Mouse (Mus musculus) cerebellum, adult 2 months (tissue): ENCODE measurements around the gene Lmod3. TPM values are rescaled to one million over a fixed set of nuclear protein-coding genes. Genes with fewer than 3 reads are reported as not detected.
A peak's percentile ranks its signal among the peaks of the same experiment; 100 is the strongest.

Experiments used
- DNase-seq, 2 experiments: peaks; one replicate each; pipeline ENCODE4 v3.0.0; 2021
- H3K27ac ChIP-seq: fragments of 200-500 bp; 2 replicates; pipeline ENCODE4 v1.5.1; 2012; ENCODE audit warnings: low read length, control low read depth, inconsistent platforms; ENCODE audit not compliant: insufficient read depth
- H3K27me3 ChIP-seq: fragments of 200-500 bp; 2 replicates; pipeline ENCODE4 v1.6.1; 2012; ENCODE audit warnings: inconsistent platforms, mild to moderate bottlenecking, low read length, moderate library complexity; ENCODE audit not compliant: control insufficient read depth, insufficient read depth
- H3K4me1 ChIP-seq: fragments of 200-500 bp; 2 replicates; pipeline ENCODE4 v1.6.1; 2011; ENCODE audit warnings: low read length; ENCODE audit not compliant: control insufficient read depth, insufficient read depth
- H3K4me3 ChIP-seq: fragments of 200-500 bp; replicated peaks from 2 replicates; pipeline ENCODE3; 2011; ENCODE audit warnings: mild to moderate bottlenecking, low read depth, low read length, control low read depth; ENCODE audit not compliant: insufficient read depth
- CTCF ChIP-seq: fragments of 200-500 bp; IDR thresholded peaks from 2 replicates; pipeline ENCODE4 v1.5.1; 2011; ENCODE audit warnings: low read depth, mild to moderate bottlenecking, control low read depth, low read length, moderate library complexity, borderline replicate concordance; ENCODE audit not compliant: insufficient read depth
- POLR2A ChIP-seq: fragments of 200-500 bp; IDR thresholded peaks from 2 replicates; pipeline ENCODE4 v1.6.1; 2011; ENCODE audit warnings: low read length, control low read depth, borderline replicate concordance; ENCODE audit not compliant: insufficient read depth
- WGBS: fragments of 180-500 bp; shearing (Covaris S2); methylation state at CpG from one replicate; pipeline ENCODE4 v1.1.7; 2018; 5-methylcytosine and 5-hydroxymethylcytosine counted together
- polyA plus RNA-seq: library from polyadenylated mRNA; depleted of rRNA; stranded (reverse); fragments of >200 nt; gene quantifications from 2 replicates; pipeline ENCODE4 v1.2.3, GENCODE M21; 2012

The Lmod3 gene
- polyA plus RNA-seq, 1 experiment = 0.08 TPM

GRCm38 (mm10) chr6:97222321-97222720 lies 30.2 kb downstream of the Lmod3 start:
- no peak for DNase-seq
- no peak overlapping the region for H3K4me3 ChIP-seq
- H3K27me3 ChIP-seq = no peaks in the 10 kb centered on the region
- peaks cover 15% of the 10 kb centered on the region for H3K4me1 ChIP-seq
- WGBS = 72% methylated on average over 6 of the region's 6 CpGs
- no peak for TF ChIP-seq POLR2A
- TF ChIP-seq CTCF = no peak
- H3K27ac ChIP-seq = no peak overlapping the region

- no peak for TF ChIP-seq POLR2A
- TF ChIP-seq CTCF = no peak
- no peaks in the 10 kb centered on the region for H3K27me3 ChIP-seq
- no peak overlapping the region for H3K27ac ChIP-seq
- no peak overlapping the region for H3K4me3 ChIP-seq
- peaks cover 15% of the 10 kb centered on the region for H3K4me1 ChIP-seq
- DNase-seq = no peak
- WGBS = 40% methylated on average over 15 of the region's 15 CpGs
Observed at GRCm38 (mm10) chr6:97221205-97222025, 31.1 kb downstream of the Lmod3 start.

GRCm38 (mm10) chr6:97220672-97221071 lies 31.9 kb downstream of the Lmod3 start:
- peaks cover 17% of the 10 kb centered on the region for H3K4me1 ChIP-seq
- H3K4me3 ChIP-seq = no peak overlapping the region
- DNase-seq = no peak
- WGBS = 41% methylated on average over 5 of the region's 5 CpGs
- no peaks in the 10 kb centered on the region for H3K27me3 ChIP-seq
- no peak overlapping the region for H3K27ac ChIP-seq
- TF ChIP-seq CTCF (no peak), POLR2A (no peak)

- TF ChIP-seq POLR2A = no peak
- no peak for TF ChIP-seq CTCF
- peaks cover 15% of the 10 kb centered on the region for H3K4me1 ChIP-seq
- no peaks in the 10 kb centered on the region for H3K27me3 ChIP-seq
- no peak for DNase-seq
- WGBS = 20% methylated on average over 4 of the region's 4 CpGs
- no peak overlapping the region for H3K4me3 ChIP-seq
- H3K27ac ChIP-seq = 0 out of 2 replicates have a peak overlapping the region, but pooled peaks have one; percentile 49
Observed at GRCm38 (mm10) chr6:97216154-97216821, 36.3 kb downstream of the Lmod3 start.

GRCm38 (mm10) chr6:97211981-97212380 lies 40.6 kb downstream of the Lmod3 start:
- DNase-seq = peak; percentile 80 to 90
- 2% methylated on average over 12 of the region's 12 CpGs for WGBS
- no peaks in the 10 kb centered on the region for H3K27me3 ChIP-seq
- peak overlapping the region; percentile 63; the same call in 1 of the 2 replicates for H3K27ac ChIP-seq
- no peak for TF ChIP-seq POLR2A
- no peak for TF ChIP-seq CTCF
- H3K4me1 ChIP-seq = peaks cover 15% of the 10 kb centered on the region
- H3K4me3 ChIP-seq = peak overlapping the region; percentile 85

GRCm38 (mm10) chr6:97210962-97211601 lies 41.5 kb downstream of the Lmod3 start:
- Histone ChIP-seq H3K27me3 (no peaks in the 10 kb centered on the region), H3K27ac (peak overlapping the region; percentile 65), H3K4me1 (peaks cover 14% of the 10 kb centered on the region), H3K4me3 (peak overlapping the region; percentile 77)
- TF ChIP-seq POLR2A = no peak
- no peak for TF ChIP-seq CTCF
- DNase-seq = peak; percentile 37 to 50
- WGBS = under 1% methylated on average over 22 of the region's 22 CpGs

GRCm38 (mm10) chr6:97210191-97210961 lies 42.2 kb downstream of the Lmod3 start, which contains the start of gene Arl6ip5:
TSS of gene Arl6ip5 (plus strand) at chr6:97210689.
- WGBS = 9% methylated on average over 32 of the region's 32 CpGs

More at GRCm38 (mm10) chr6:97210191-97210961, 42.2 kb downstream of the Lmod3 start, which contains the start of gene Arl6ip5:
- Histone ChIP-seq H3K27me3 (no peaks in the 10 kb centered on the region), H3K27ac (peak within 1 kb of the TSS; percentile 65), H3K4me3 (peak within 1 kb of the TSS; percentile 77), H3K4me1 (peaks cover 9% of the 10 kb centered on the region)
- TF ChIP-seq POLR2A (peak; percentile 72), CTCF (no peak)
- DNase-seq = peak; percentile 87 to 90
